Mouse (Mus musculus) heart, embryonic 16.5 days (tissue): Measurements from ENCODE around the gene Nfatc4. TPM values are rescaled to one million over a fixed set of nuclear protein-coding genes. Genes with fewer than 3 reads are reported as not detected.

ENCODE experiments used
- ATAC-seq: fragments of 200-750 bp; cut with Nextera tagmentation; replicated peaks from 2 replicates; pipeline ENCODE4 v1.8.0; 2017; ENCODE audit warnings: moderate number of reproducible peaks; ENCODE audit not compliant: insufficient read depth, low FRiP score; ENCODE audit errors: extremely low read depth
- H3K27ac ChIP-seq: fragments of 300-500 bp; sonication (generic); 2 replicates; pipeline ENCODE4 v1.5.1; 2014; ENCODE audit warnings: mild to moderate bottlenecking, low read length, control low read depth, moderate library complexity
- H3K27me3 ChIP-seq: fragments of 300-500 bp; sonication (generic); 2 replicates; pipeline ENCODE4 v1.6.1; 2014; ENCODE audit warnings: low read length, mixed read lengths; ENCODE audit not compliant: control insufficient read depth, insufficient read depth
- H3K36me3 ChIP-seq: fragments of 300-500 bp; sonication (generic); 2 replicates; pipeline ENCODE4 v1.6.1; 2014; ENCODE audit not compliant: control insufficient read depth, insufficient read depth
- H3K4me1 ChIP-seq: fragments of 300-500 bp; sonication (generic); 2 replicates; pipeline ENCODE4 v1.6.1; 2014; ENCODE audit warnings: low read length, mixed read lengths; ENCODE audit not compliant: control insufficient read depth, insufficient read depth
- H3K4me2 ChIP-seq: fragments of 300-500 bp; sonication (generic); 2 replicates; pipeline ENCODE4 v1.6.1; 2014; ENCODE audit warnings: low read depth, mild to moderate bottlenecking, control low read depth, low read length
- H3K4me3 ChIP-seq: fragments of 300-500 bp; sonication (generic); 2 replicates; pipeline ENCODE4 v1.5.1; 2014; ENCODE audit warnings: mild to moderate bottlenecking, control low read depth, low read length
- H3K9ac ChIP-seq: fragments of 300-500 bp; sonication (generic); 2 replicates; pipeline ENCODE4 v1.6.1; 2014; ENCODE audit warnings: low read length, control low read depth
- H3K9me3 ChIP-seq: fragments of 300-500 bp; sonication (generic); replicated peaks from 2 replicates; pipeline ENCODE4 v1.6.1; 2016; ENCODE audit warnings: low read length; ENCODE audit not compliant: control insufficient read depth
- WGBS: fragments of 180-500 bp; shearing (Covaris S2); extraction: QIAGEN DNeasy Blood & Tissue Kit; methylation state at CpG from one replicate; pipeline ENCODE4 v1.1.7; 2014; 5-methylcytosine and 5-hydroxymethylcytosine counted together
- polyA plus RNA-seq: library from polyadenylated mRNA; unstranded; fragments of >200 nt; fragmentation: Nextera tagmentation; extraction: Ambion mirVana; gene quantifications from 2 replicates; pipeline ENCODE4 v1.2.1, GENCODE M21; 2015

Gene Nfatc4
- polyA plus RNA-seq, 1 experiment from 2014 or later = 9.7 TPM

DNA sequence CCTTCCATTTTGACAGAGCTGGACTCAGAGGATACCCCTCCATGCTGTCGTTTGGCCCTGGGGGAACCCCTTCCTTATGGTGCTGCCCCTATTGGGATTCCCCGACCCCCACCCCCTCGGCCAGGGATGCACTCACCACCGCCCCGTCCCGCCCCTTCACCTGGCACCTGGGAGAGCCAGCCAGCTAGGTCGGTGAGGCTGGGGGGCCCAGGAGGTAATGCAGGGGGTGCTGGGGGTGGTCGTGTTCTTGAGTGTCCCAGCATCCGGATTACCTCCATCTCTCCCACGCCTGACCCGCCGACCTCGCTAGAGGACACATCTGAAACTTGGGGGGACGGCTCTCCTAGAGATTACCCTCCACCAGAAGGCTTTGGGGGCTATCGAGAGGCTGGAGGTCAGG lies 3.2 kb downstream of the Nfatc4 start:
- Histone ChIP-seq H3K9me3 (no peaks in the 10 kb centered on the region), H3K9ac (peak overlapping the region; percentile 64), H3K27ac (no peak overlapping the region), H3K27me3 (peaks cover 12% of the 10 kb centered on the region; the same call in 1 of the 2 replicates), H3K4me2 (peak overlapping the region; percentile 91), H3K36me3 (no peaks in the 10 kb centered on the region), H3K4me3 (peak overlapping the region; percentile 70), H3K4me1 (peaks cover 18% of the 10 kb centered on the region)
- no peak for ATAC-seq
- 10% methylated on average over 15 of the region's 15 CpGs for WGBS

GRCm38 (mm10) chr14:55826551-55827340 lies 3.8 kb downstream of the Nfatc4 start:
- Histone ChIP-seq H3K4me3 (peak overlapping the region; percentile 70), H3K4me1 (peaks cover 18% of the 10 kb centered on the region), H3K9me3 (no peaks in the 10 kb centered on the region), H3K4me2 (peak overlapping the region; percentile 91), H3K9ac (peak overlapping the region; percentile 64), H3K36me3 (no peaks in the 10 kb centered on the region), H3K27me3 (peaks cover 12% of the 10 kb centered on the region; the same call in 1 of the 2 replicates), H3K27ac (no peak overlapping the region)
- whole genome bisulfite sequencing = 24% methylated on average over 40 of the region's 41 CpGs
- no peak for ATAC-seq

GRCm38 (mm10) chr14:55828716-55829263 lies 5.8 kb downstream of the Nfatc4 start:
- 53% methylated on average over 3 of the region's 3 CpGs for WGBS
- no peak overlapping the region for H3K4me3 ChIP-seq
- H3K4me2 ChIP-seq = no peak overlapping the region
- H3K27ac ChIP-seq = no peak overlapping the region
- H3K36me3 ChIP-seq = no peaks in the 10 kb centered on the region
- peaks cover 12% of the 10 kb centered on the region; the same call in 1 of the 2 replicates for H3K27me3 ChIP-seq
- H3K9me3 ChIP-seq = no peaks in the 10 kb centered on the region
- peaks cover 10% of the 10 kb centered on the region for H3K4me1 ChIP-seq
- H3K9ac ChIP-seq = no peak overlapping the region
- ATAC-seq = no peak

DNA sequence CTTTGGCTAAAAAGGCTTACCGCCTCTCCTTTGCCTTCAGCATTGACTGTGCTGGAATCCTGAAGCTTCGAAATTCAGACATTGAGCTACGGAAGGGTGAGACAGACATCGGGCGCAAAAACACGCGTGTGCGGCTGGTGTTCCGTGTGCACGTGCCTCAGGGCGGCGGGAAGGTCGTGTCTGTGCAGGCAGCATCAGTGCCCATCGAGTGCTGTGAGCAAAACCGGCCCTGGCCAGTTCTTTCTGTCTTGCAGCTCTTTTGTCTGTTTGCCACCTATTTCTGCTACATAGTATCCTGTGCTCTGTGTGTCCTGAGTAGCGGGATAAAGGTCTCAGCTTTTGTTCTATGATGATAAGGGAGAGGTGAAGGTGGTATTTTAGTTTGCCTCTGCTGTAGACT lies 6.9 kb downstream of the Nfatc4 start:
- Histone ChIP-seq H3K4me1 (peaks cover 4% of the 10 kb centered on the region), H3K4me2 (no peak overlapping the region), H3K9me3 (no peaks in the 10 kb centered on the region), H3K9ac (no peak overlapping the region), H3K27ac (no peak overlapping the region), H3K27me3 (peaks cover 12% of the 10 kb centered on the region; the same call in 1 of the 2 replicates), H3K36me3 (no peaks in the 10 kb centered on the region), H3K4me3 (no peak overlapping the region)
- no peak for ATAC-seq
- 90% methylated on average over 16 of the region's 16 CpGs for WGBS

DNA sequence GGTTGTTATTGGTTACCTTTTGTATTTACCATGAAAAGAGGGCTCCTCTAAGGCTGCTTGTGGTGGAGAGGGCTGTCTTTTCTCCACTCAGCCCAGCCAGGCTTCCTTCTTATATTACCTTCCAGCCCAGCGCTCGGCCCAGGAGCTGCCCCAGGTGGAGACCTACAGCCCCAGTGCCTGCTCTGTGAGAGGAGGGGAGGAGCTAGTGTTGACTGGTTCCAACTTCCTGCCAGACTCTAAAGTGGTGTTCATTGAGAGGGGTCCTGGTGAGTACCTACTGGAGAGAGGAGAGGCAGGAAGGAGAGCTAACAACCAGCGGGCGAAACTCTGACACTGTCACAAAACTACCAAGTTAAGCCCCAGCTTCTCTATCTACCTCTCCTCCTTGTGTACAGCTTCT lies 7.4 kb downstream of the Nfatc4 start:
- no peak for ATAC-seq
- Histone ChIP-seq H3K9me3 (no peaks in the 10 kb centered on the region), H3K27me3 (peaks cover 12% of the 10 kb centered on the region; the same call in 1 of the 2 replicates), H3K4me3 (no peak overlapping the region), H3K9ac (no peak overlapping the region), H3K4me1 (peaks cover 7% of the 10 kb centered on the region), H3K4me2 (no peak overlapping the region), H3K36me3 (no peaks in the 10 kb centered on the region), H3K27ac (no peak overlapping the region)
- 84% methylated on average over 4 of the region's 4 CpGs for WGBS

GRCm38 (mm10) chr14:55833126-55833525 lies 10.2 kb downstream of the Nfatc4 start:
- Histone ChIP-seq H3K4me3 (no peak overlapping the region), H3K27me3 (no peaks in the 10 kb centered on the region), H3K4me2 (no peak overlapping the region), H3K36me3 (no peaks in the 10 kb centered on the region), H3K4me1 (0 out of 2 replicates have a peak, but pooled peaks cover 3% of the 10 kb centered on the region), H3K9me3 (no peaks in the 10 kb centered on the region), H3K9ac (no peak overlapping the region), H3K27ac (no peak overlapping the region)
- no peak for ATAC-seq
- WGBS = 81% methylated on average over 4 of the region's 4 CpGs

DNA sequence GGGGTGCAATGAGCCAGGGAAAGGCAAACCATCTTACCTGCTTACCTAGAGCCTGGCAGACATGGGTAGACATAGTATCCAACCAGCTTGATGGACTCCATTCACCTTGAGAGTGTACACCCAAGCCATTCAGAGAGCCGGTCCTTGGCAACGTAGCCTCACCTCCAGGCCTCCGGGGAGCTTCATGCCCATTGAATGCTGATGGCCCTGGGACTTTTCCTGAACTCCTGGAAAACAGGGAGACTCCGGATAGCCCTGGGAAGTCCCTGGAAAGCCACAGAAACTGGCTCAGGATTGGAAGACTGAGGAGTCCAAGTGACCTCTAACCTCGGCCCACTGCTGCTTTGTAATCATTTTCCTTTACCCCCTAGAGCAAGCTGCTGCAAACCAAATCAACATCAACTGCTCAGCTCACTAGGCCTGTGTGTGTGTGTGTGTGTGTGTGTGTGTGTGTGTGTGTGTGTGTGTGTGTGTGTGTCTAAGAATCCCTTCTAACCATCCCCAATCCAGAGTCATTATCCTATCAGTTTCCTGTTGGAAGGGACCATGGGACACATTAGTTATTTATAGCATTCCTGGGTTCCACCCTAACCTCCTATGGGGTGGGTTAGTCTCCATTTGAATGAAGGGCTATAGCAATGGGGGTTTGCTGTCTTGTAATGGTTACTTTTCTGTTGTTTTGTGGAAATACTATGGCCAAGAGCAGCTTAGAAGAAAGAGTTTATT lies 12.0 kb downstream of the Nfatc4 start:
- H3K27me3 ChIP-seq = no peaks in the 10 kb centered on the region
- ATAC-seq = no peak
- WGBS = 76% methylated on average over 5 of the region's 5 CpGs
- H3K4me1 ChIP-seq = 0 out of 2 replicates have a peak, but pooled peaks cover 3% of the 10 kb centered on the region
- no peak overlapping the region for H3K4me2 ChIP-seq
- no peak overlapping the region for H3K27ac ChIP-seq
- no peaks in the 10 kb centered on the region for H3K9me3 ChIP-seq
- H3K4me3 ChIP-seq = no peak overlapping the region
- H3K9ac ChIP-seq = no peak overlapping the region
- no peaks in the 10 kb centered on the region for H3K36me3 ChIP-seq

DNA sequence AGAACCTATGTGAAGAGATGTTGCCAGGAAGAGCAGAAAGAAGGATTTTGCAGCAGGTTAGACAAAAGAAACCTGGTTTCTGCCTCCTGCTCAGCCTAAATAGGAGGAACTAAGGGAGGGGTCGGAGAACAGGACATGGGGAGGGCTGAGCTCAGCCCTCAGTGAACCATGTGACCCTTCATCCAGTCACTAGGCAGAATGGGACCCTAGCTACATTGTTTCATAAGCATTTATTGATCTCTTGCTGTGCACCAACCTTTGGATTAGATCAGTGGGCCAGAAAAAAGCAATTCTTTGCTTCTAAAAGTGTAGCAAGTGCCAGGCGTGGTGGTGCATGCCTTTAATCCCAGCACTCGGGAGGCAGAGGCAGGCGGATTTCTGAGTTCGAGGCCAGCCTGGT lies 15.4 kb downstream of the Nfatc4 start:
- Histone ChIP-seq H3K9me3 (no peaks in the 10 kb centered on the region), H3K4me2 (no peak overlapping the region), H3K4me1 (0 out of 2 replicates have a peak, but pooled peaks cover 3% of the 10 kb centered on the region), H3K36me3 (no peaks in the 10 kb centered on the region), H3K27ac (no peak overlapping the region), H3K9ac (no peak overlapping the region), H3K4me3 (no peak overlapping the region), H3K27me3 (no peaks in the 10 kb centered on the region)
- no peak for ATAC-seq
- WGBS = 92% methylated on average over 5 of the region's 5 CpGs

- Histone ChIP-seq H3K4me3 (no peak overlapping the region), H3K27me3 (no peaks in the 10 kb centered on the region), H3K4me2 (no peak overlapping the region), H3K9ac (no peak overlapping the region), H3K36me3 (no peaks in the 10 kb centered on the region), H3K9me3 (no peaks in the 10 kb centered on the region), H3K27ac (no peak overlapping the region), H3K4me1 (0 out of 2 replicates have a peak, but pooled peaks cover 3% of the 10 kb centered on the region)
- 85% methylated on average over 4 of the region's 4 CpGs for WGBS
- ATAC-seq = no peak
These were observed 15.8 kb downstream of the Nfatc4 start for GRCm38 (mm10) chr14:55838740-55839139.
